Mouse (Mus musculus): ENCODE measurements around the gene D11Wsu47e.

DNA sequence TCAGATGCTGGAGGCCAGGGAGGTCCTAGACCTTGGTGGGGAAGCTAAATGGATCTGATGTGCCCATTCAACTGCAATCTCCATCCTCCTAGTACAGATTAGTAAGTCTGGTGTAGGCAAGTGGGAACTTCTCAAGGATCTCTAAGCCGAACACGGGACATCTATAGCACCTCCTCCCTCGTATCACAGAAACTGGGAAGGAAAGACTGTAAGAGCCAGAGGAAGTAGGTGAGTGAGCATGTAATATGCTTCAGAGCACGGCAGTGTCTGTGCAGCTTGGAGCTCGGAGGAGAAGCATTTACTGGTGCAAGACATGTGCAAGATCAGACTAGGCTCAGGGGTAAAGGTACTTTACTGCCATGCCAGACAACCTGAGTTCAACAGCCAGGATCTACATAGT, 15.4 kb upstream of the D11Wsu47e start:
- TF ChIP-seq CTCF (IDR thresholded peaks at IDR 0.05; ENCODE audit: low read depth), result no peak
- no peak for TF ChIP-seq EP300 (optimal IDR thresholded peaks at IDR 0.05)
